Mouse (Mus musculus): ENCODE measurements around the gene Lrrn1. TPM values are rescaled to one million over a fixed set of nuclear protein-coding genes. Genes with fewer than 3 reads are reported as not detected.
A peak's percentile ranks its signal among the peaks of the same experiment; 100 is the strongest.

Gene Lrrn1
- 104 and 119 TPM in 2 replicates for polyA plus RNA-seq (2016; fragmentation: Nextera tagmentation; extraction: Ambion mirVana)

DNA sequence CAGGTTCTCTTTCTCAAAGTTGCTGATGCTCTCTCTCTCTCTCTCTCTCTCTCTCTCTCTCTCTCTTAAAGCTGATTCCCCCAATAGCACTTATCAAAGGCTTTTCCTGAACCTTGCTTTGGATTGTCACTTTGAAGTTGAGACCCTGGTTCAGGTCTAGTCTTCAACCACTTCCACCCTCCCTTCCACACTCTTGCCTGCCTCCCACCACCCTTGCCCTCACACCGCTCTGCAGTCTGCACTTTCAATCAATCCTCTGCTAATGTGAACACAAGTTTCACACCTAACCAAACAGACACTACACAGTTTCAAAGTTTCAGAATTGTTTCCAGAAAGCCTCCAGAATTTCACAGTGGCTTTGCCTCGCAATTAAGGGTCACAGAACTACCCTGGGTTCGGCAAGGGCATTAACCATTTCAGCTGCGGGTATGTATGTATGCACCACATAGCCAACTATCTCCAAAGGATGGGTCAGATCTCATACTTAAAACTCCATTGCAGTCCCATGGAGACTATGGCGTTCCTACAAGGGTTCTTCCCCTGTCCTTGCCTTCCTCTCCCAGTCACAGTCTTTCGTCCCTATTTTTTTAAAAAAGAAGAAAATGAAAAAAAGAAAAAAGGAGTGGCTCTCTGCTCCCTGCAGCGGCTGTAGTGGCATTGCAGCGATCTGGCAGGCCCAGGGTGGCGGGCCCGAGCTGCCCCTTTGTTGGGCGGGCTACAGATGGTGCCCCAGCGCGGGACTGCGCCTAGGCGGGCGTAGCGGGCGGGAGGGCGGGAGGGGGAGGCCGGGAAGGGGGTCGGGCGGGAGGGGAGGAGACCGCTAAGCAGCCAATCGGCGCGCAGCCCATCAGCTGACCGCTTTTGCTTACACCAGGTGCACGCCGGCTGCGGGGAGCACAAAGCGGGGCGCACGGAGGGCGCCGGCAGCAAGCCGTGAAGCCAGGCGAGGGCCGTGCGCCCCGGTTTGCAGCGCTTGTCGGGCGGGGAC, at the start of gene Lrrn1:
TSS of gene Lrrn1 (plus strand) at position 892 of the 988 bp plus-strand sequence.
- H3K4me2 ChIP-seq (replicated peaks) = peak within 1 kb of the TSS; percentile 65

DNA sequence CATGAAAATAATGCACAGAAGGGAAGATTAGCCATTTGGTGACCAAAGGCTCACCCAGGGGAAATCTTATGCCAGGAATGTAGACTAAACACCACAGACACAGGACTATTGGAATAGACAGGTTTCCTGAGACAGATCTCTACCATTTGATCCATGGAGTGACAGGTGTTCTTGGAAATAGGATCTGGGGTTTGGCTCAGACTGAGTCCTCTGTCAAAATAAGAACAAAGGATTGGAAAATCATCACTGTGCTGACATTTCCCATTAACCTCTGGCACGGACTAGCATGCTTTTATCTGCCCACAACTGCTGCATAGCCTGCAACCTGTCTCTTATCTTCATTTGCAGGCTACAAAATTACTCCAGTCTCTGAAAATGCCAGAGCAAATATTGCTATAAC, 35.1 kb upstream of the Lrrn1 start:
- Histone ChIP-seq H3K27ac (no peak overlapping the region), H3K4me2 (replicated peaks) (no peak overlapping the region), H3K27me3 (replicated peaks) (no peaks in the 10 kb centered on the region), H3K9ac (no peak overlapping the region), H3K9me3 (no peaks in the 10 kb centered on the region), H3K36me3 (no peaks in the 10 kb centered on the region), H3K4me3 (no peak overlapping the region), H3K4me1 (no peaks in the 10 kb centered on the region)
- 50% methylated on average over 1 of the region's 1 CpGs for WGBS
- ATAC-seq (ENCODE audit: low FRiP score, low read depth) = no peak

More for the DNA sequence above, at the start of gene Lrrn1:
- Histone ChIP-seq H3K27ac (peak within 1 kb of the TSS; percentile 81), H3K36me3 (no peaks in the 10 kb centered on the region), H3K9ac (peak within 1 kb of the TSS; percentile 90), H3K9me3 (no peaks in the 10 kb centered on the region), H3K4me1 (peaks cover 15% of the 10 kb centered on the region), H3K27me3 (replicated peaks) (no peaks in the 10 kb centered on the region), H3K4me3 (peak within 1 kb of the TSS; percentile 88)
- WGBS = 3% methylated on average over 34 of the region's 43 CpGs
- peak; percentile 95 for ATAC-seq (ENCODE audit: low FRiP score, low read depth)

DNA sequence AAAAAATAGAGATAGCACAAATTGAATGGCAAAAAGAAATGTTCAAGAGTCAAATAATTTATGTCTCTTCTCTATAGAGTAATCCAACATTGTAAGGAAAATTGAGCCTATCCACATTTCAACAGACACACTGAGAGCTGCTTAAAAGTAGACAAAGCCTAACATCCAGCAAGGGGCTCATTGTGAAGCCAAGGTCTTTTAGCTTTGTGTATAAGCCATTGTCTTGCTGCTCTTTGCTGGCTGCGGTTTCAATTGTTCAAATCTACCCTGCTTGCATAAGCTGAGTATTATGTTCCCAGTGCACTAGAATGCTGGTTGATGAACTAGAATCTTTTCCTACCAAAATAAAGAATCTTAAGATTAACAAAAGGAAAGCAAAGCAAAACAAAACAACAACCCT, 33.7 kb upstream of the Lrrn1 start:
- Histone ChIP-seq H3K9ac (no peak overlapping the region), H3K27me3 (replicated peaks) (no peaks in the 10 kb centered on the region), H3K4me3 (no peak overlapping the region), H3K36me3 (no peaks in the 10 kb centered on the region), H3K4me1 (no peaks in the 10 kb centered on the region), H3K9me3 (no peaks in the 10 kb centered on the region), H3K4me2 (replicated peaks) (no peak overlapping the region), H3K27ac (no peak overlapping the region)
- no peak for ATAC-seq (ENCODE audit: low FRiP score, low read depth)
- 39% methylated on average over 1 of the region's 1 CpGs for WGBS

DNA sequence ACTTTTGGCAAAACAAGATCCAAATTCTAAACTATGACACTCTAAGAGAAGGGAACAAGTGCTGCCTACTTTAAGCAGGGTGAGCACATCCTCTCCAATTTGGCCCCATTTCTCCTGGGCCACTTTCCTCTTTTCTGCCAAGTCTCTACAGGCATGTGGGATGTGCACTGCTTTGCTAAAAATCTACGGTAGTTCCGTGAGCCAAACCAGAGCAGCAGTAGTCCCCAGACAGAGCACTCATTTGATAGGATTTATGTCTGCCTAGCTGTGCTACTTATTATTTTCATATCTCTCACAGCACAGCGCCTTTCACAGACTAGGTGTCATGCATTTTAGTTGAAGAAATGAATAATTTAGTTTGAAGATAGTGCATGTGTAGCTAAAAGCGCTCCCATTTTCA, 15.9 kb upstream of the Lrrn1 start:
- Histone ChIP-seq H3K27me3 (replicated peaks) (no peaks in the 10 kb centered on the region), H3K9ac (no peak overlapping the region), H3K4me1 (no peaks in the 10 kb centered on the region), H3K4me2 (replicated peaks) (no peak overlapping the region), H3K36me3 (no peaks in the 10 kb centered on the region), H3K9me3 (no peaks in the 10 kb centered on the region), H3K27ac (no peak overlapping the region), H3K4me3 (no peak overlapping the region)
- ATAC-seq (ENCODE audit: low FRiP score, low read depth) = no peak
- WGBS = 76% methylated on average over 4 of the region's 4 CpGs

DNA sequence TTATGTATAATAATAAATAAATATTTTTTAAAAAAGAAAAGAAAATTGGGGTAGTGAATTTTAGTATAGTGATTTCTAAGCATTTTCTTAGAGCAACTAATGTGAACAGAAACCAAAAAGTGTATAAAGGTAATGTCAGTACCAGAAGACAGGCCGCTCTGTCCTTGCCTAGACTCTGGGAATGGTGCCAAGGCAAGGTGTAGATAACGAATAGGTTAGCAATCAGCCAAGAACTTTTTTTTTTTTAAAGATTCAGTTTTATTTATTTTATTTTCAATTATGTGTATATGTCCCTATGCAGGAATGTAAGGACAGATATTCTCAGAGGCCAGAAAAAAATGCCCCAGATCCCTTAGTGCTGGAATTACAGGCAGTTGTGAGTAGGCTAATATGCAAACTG, 5.6 kb upstream of the Lrrn1 start:
- no peaks in the 10 kb centered on the region for H3K4me1 ChIP-seq
- H3K9ac ChIP-seq = no peak overlapping the region
- H3K36me3 ChIP-seq = no peaks in the 10 kb centered on the region
- 95% methylated on average over 2 of the region's 2 CpGs for WGBS
- no peak overlapping the region for H3K4me3 ChIP-seq
- H3K4me2 ChIP-seq (replicated peaks) = no peak overlapping the region
- no peaks in the 10 kb centered on the region for H3K9me3 ChIP-seq
- ATAC-seq (ENCODE audit: low FRiP score, low read depth) = no peak
- no peak overlapping the region for H3K27ac ChIP-seq
- H3K27me3 ChIP-seq (replicated peaks) = no peaks in the 10 kb centered on the region

DNA sequence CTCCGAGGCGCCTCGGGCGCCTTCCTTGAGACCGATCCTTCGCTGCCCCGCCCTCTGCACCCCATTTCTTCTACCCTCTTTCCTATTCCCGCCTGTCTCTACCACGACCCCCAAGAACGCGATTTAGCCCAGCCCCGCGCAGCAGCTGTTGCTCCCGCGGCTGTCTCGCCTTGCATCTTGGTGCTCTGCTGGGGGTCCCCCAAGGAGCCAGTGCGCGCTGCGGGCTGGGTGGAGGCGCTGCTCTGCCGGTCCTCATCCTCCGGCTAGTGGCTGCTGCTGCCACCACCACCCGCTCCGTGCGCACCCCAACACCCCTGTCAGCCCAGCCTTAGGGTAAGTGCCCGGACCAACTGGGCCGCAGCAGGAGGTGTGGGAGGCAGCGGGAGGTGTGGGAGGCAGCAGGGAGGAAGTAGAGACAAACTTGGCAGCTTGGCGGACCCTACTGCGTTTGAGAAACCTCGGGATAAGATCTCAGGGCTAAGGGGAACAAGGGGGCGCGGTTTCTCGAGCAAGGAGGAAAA, 403 bp downstream of the Lrrn1 start:
- Histone ChIP-seq H3K4me2 (replicated peaks) (peak overlapping the region; percentile 65), H3K4me1 (peaks cover 21% of the 10 kb centered on the region), H3K27me3 (replicated peaks) (no peaks in the 10 kb centered on the region), H3K9me3 (no peaks in the 10 kb centered on the region), H3K27ac (peak overlapping the region; percentile 81), H3K9ac (peak overlapping the region; percentile 90), H3K4me3 (peak overlapping the region; percentile 88), H3K36me3 (no peaks in the 10 kb centered on the region)
- whole genome bisulfite sequencing = under 1% methylated on average over 33 of the region's 34 CpGs
- ATAC-seq (ENCODE audit: low FRiP score, low read depth) = peak; percentile 75

DNA sequence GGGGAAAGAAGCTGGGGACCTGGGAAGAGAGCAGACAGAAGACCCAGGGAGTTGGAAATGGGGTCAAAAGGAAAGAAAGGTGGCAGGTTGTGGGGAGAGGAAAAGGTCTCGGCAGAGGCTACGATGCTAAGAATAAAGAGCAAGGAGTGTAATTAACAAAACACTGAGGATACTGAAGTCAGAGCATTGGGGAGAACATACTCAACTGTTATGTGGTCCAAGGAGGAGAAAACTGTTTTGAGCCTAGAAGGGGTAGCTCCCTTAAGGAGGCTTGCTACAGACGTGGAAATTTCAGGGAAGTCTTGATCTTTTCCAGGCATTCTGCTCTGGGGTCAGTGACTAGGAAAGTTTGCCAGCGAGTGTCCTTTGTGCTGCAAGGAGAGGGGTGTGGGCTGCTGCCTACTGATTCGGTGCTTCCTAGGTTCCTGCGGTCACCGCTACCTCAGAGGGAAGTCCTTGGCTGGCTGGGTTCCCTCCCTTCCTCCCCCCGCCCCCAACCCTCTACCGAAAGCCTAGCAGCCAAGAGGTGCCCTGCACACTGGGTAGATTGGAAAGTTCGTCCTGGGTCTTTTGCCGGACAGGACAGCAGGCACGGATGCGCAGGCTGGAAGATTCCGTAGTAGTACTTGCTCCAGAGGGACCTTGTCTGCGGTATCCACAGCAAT, 1.2 kb downstream of the Lrrn1 start:
- Histone ChIP-seq H3K9me3 (no peaks in the 10 kb centered on the region), H3K4me1 (peaks cover 21% of the 10 kb centered on the region), H3K27me3 (replicated peaks) (no peaks in the 10 kb centered on the region), H3K27ac (peak overlapping the region; percentile 81), H3K9ac (peak overlapping the region; percentile 90), H3K36me3 (no peaks in the 10 kb centered on the region), H3K4me3 (peak overlapping the region; percentile 88), H3K4me2 (replicated peaks) (peak overlapping the region; percentile 65)
- peak; percentile 17 for ATAC-seq (ENCODE audit: low FRiP score, low read depth)
- WGBS = under 1% methylated on average over 15 of the region's 15 CpGs

DNA sequence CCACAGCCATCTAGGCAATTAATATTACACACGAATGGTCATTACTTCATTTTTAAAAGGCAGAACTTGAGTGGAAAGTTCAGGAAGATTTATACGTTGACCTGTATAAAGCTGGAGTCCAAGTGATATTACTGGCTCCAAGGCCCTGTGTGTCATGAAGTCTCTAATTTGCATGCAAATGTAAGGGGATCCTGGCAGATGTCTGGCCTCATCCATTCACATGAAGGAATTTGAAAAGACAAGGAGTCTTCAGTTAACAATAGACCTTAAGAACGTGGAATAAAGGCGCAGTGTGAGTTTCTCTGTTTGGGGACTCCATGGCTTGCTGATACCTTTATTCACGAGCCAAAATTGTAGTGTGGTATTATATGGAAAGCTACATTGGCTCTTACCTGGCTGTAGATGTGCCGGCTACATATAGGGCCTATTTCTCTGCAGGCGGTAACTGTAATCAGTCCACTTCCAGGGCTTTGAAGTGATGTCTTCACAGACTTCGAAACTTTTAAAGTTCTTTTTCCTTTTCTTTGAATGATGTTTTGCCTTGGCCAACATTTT, 2.0 kb downstream of the Lrrn1 start:
- Histone ChIP-seq H3K9ac (peak overlapping the region; percentile 90), H3K27me3 (replicated peaks) (no peaks in the 10 kb centered on the region), H3K27ac (no peak overlapping the region), H3K36me3 (no peaks in the 10 kb centered on the region), H3K4me2 (replicated peaks) (peak overlapping the region; percentile 65), H3K4me3 (peak overlapping the region; percentile 88), H3K9me3 (no peaks in the 10 kb centered on the region), H3K4me1 (peaks cover 21% of the 10 kb centered on the region)
- no peak for ATAC-seq (ENCODE audit: low FRiP score, low read depth)
- 23% methylated on average over 8 of the region's 8 CpGs for WGBS

DNA sequence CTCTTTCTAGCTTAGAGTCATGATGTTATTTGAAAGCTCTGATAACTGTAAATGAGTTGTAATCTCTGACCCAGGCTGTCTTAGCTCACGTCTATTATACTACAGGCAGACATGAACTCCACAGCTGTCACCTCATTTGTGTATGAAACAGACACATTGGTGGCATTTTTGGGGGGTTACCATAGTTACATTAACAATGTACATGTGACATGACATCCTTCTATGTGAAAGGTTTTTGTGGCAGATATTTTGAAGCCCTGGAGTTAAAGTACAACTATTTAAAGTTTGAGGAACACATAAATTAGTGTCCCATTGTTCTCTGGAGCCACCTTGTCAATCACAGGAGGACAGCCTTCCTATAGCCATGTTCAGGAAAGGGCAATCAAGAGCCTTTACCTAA, 5.0 kb downstream of the Lrrn1 start:
- Histone ChIP-seq H3K27ac (no peak overlapping the region), H3K4me3 (no peak overlapping the region), H3K9me3 (no peaks in the 10 kb centered on the region), H3K4me2 (replicated peaks) (peak overlapping the region; percentile 23; the same call in 1 of the 2 replicates), H3K9ac (no peak overlapping the region), H3K4me1 (peaks cover 21% of the 10 kb centered on the region), H3K27me3 (replicated peaks) (no peaks in the 10 kb centered on the region), H3K36me3 (no peaks in the 10 kb centered on the region)
- ATAC-seq (ENCODE audit: low FRiP score, low read depth) = no peak
- WGBS = 17% methylated on average over 1 of the region's 1 CpGs

DNA sequence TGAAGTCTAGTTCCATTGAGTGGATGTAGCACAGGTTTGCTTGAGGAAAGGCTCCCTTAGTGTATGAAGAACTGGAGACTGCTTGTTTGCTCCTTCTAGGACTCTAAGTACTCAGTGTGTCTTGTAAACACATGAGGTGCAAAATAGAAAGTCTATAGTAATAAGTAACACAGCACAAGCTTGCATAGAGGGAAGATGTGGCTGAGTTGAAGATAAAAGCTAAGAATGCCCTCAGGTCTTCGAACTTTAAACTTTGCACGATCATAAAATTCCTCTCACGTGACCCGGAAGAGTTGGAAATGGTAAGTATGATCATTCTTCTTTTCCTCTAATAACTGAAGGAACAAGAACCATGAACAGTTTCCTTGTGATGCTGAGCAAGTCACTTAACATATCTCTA, 7.1 kb downstream of the Lrrn1 start:
- no peaks in the 10 kb centered on the region for H3K36me3 ChIP-seq
- no peaks in the 10 kb centered on the region for H3K9me3 ChIP-seq
- H3K9ac ChIP-seq = no peak overlapping the region
- ATAC-seq (ENCODE audit: low FRiP score, low read depth) = no peak
- WGBS = 91% methylated on average over 4 of the region's 4 CpGs
- no peaks in the 10 kb centered on the region for H3K27me3 ChIP-seq (replicated peaks)
- H3K4me1 ChIP-seq = peaks cover 21% of the 10 kb centered on the region
- H3K4me3 ChIP-seq = no peak overlapping the region
- no peak overlapping the region for H3K4me2 ChIP-seq (replicated peaks)
- H3K27ac ChIP-seq = no peak overlapping the region

DNA sequence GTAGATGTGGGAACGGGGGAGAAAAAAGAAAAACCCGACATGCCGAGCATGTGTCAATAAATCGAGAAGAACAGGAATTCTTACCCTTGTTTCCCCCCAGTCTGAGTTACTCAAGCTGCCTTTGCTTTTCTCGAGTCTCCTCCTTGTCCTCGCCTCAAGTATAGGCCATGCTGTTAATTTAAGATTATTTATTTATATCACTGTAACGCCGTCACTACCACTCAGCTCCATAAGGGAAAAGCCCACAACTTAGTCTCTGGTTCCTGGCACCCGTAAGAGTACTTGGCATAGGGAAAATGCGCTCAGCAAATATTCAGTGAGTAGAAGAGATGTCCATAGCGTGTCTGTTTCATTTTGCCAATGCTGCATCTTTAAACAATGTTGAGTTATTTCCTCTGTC, 11.7 kb downstream of the Lrrn1 start:
- Histone ChIP-seq H3K4me2 (replicated peaks) (no peak overlapping the region), H3K4me3 (no peak overlapping the region), H3K27ac (no peak overlapping the region), H3K36me3 (peaks cover 5% of the 10 kb centered on the region; the same call in 1 of the 2 replicates), H3K9ac (no peak overlapping the region), H3K27me3 (replicated peaks) (no peaks in the 10 kb centered on the region), H3K4me1 (no peaks in the 10 kb centered on the region), H3K9me3 (no peaks in the 10 kb centered on the region)
- 86% methylated on average over 11 of the region's 11 CpGs for WGBS
- ATAC-seq (ENCODE audit: low FRiP score, low read depth) = no peak

DNA sequence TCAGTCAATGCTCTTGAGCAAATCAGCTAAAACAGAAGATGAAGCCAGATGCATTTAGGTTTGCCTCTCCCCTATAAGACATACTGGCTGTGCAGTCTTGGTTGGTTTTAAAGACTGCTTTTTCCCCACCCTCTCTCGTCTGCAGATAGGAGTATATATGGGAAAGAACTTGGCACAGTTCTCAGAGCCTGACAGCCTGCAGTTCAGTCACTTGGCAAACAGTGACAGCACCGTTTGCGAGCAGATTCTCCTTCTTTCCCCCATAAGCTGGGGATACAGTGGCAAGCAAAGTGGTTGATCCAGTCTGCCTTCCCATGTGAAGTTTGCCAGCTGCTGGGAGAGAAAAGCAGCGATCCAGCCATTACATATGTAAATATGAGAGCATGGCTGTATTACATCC, 12.3 kb downstream of the Lrrn1 start:
- WGBS = 89% methylated on average over 4 of the region's 4 CpGs
- H3K27me3 ChIP-seq (replicated peaks) = no peaks in the 10 kb centered on the region
- peaks cover 5% of the 10 kb centered on the region; the same call in 1 of the 2 replicates for H3K36me3 ChIP-seq
- no peak overlapping the region for H3K9ac ChIP-seq
- H3K4me3 ChIP-seq = no peak overlapping the region
- no peaks in the 10 kb centered on the region for H3K4me1 ChIP-seq
- no peak overlapping the region for H3K27ac ChIP-seq
- no peak for ATAC-seq (ENCODE audit: low FRiP score, low read depth)
- H3K9me3 ChIP-seq = no peaks in the 10 kb centered on the region
- H3K4me2 ChIP-seq (replicated peaks) = no peak overlapping the region

Data from neural tube, embryonic 12.5 days (tissue).